Mouse (Mus musculus): ENCODE results near the gene Abcd3. TPM values are rescaled to one million over a fixed set of nuclear protein-coding genes. Genes with fewer than 3 reads are reported as not detected.

Abcd3 gene
- total RNA-seq, 1 experiment from 2014 or later, result 98.6 TPM

DNA sequence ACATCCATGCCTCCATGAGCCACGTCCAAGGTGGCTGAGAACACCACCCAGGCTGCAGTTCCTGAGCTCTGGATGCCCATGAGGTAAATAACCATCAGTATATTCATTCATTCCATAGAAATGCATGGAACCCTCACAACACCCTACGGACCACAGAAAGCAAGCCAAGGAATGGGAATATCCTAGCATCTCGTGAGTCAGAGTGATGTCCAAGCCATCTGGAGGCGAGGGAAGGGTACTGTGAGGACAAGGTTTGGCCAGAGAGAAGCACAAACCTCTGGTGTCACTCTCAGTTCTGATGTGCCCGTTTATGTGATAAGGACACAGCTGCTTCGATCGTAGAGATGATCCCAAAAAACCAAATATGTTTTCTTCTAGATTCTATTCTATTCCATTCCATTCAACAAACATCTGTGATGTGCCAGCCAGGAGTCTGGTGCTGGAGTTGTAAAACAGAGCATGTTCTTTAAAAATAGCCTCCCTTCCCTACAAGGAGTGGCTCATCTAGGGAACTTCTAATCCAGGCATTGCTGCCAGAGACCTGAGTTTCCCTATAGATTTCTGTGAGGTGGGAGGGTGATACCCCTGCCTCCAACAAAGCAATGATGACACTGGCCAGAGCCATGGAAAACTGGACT is 104.1 kb downstream of the Abcd3 start:
- DNase-seq, result no peak

Other genes starting within 250 kb of the Abcd3 start
- gene 4930432M17Rik, start 144.5 kb downstream of the Abcd3 start, total RNA-seq (2021), result not detected in 2 replicates
- 9.1 and 10.0 TPM in 2 replicates for gene F3, start 91.8 kb downstream of the Abcd3 start, total RNA-seq (2021)
- gene Arhgap29, start 137.2 kb upstream of the Abcd3 start, total RNA-seq (2021), result 47.2 and 57.1 TPM in 2 replicates
- gene Abca4, start 229.1 kb upstream of the Abcd3 start, total RNA-seq (2021), result 2.1 and 5.1 TPM in 2 replicates